Mouse (Mus musculus) embryonic facial prominence, embryonic 13.5 days (tissue): ENCODE measurements around the gene Elavl4. TPM values are rescaled to one million over a fixed set of nuclear protein-coding genes. Genes with fewer than 3 reads are reported as not detected.

Source experiments
- ATAC-seq: fragments of 200-750 bp; cut with Nextera tagmentation; 2 replicates; pipeline ENCODE4 v1.8.0; 2017; ENCODE audit warnings: low read depth; ENCODE audit not compliant: insufficient number of reproducible peaks, insufficient read depth, low FRiP score, low TSS enrichment
- H3K27ac ChIP-seq: fragments of 300-500 bp; sonication (generic); 2 replicates; pipeline ENCODE4 v1.5.1; 2015; ENCODE audit warnings: moderate library complexity, mild to moderate bottlenecking, inconsistent platforms
- H3K27me3 ChIP-seq: fragments of 300-500 bp; sonication (generic); 2 replicates; pipeline ENCODE4 v1.6.1; 2015; ENCODE audit warnings: mild to moderate bottlenecking, inconsistent platforms
- H3K36me3 ChIP-seq: fragments of 300-500 bp; sonication (generic); 2 replicates; pipeline ENCODE4 v1.6.1; 2015; ENCODE audit warnings: mild to moderate bottlenecking, inconsistent platforms
- H3K4me1 ChIP-seq: fragments of 300-500 bp; sonication (generic); 2 replicates; pipeline ENCODE4 v1.6.1; 2015; ENCODE audit warnings: inconsistent platforms
- H3K4me2 ChIP-seq: fragments of 300-500 bp; sonication (generic); 2 replicates; pipeline ENCODE4 v1.6.1; 2015; ENCODE audit warnings: moderate library complexity, mild to moderate bottlenecking, inconsistent platforms
- H3K4me3 ChIP-seq: fragments of 300-500 bp; sonication (generic); 2 replicates; pipeline ENCODE4 v1.5.1; 2015; ENCODE audit warnings: mild to moderate bottlenecking, inconsistent platforms
- H3K9ac ChIP-seq: fragments of 300-500 bp; sonication (generic); 2 replicates; pipeline ENCODE4 v1.6.1; 2015; ENCODE audit warnings: mild to moderate bottlenecking, inconsistent platforms
- H3K9me3 ChIP-seq: fragments of 300-500 bp; sonication (generic); 2 replicates; pipeline ENCODE4 v1.6.1; 2016; ENCODE audit warnings: inconsistent platforms
- WGBS: fragments of 180-500 bp; shearing (Covaris S2); methylation state at CpG from one replicate; pipeline ENCODE4 v1.1.7; 2015; ENCODE audit warnings: mixed read lengths; 5-methylcytosine and 5-hydroxymethylcytosine counted together
- polyA plus RNA-seq: library from polyadenylated mRNA; unstranded; fragments of >200 nt; fragmentation: Nextera tagmentation; extraction: Ambion mirVana; gene quantifications from 2 replicates; pipeline ENCODE4 v1.2.1, GENCODE M21; 2015

The Elavl4 gene
- polyA plus RNA-seq, 1 experiment from 2014 or later, result 11.3 TPM

- ATAC-seq, result no peak
- Histone ChIP-seq H3K9ac (no peak overlapping the region), H3K4me1 (no peaks in the 10 kb centered on the region), H3K27ac (no peak overlapping the region), H3K4me3 (no peak overlapping the region), H3K9me3 (no peaks in the 10 kb centered on the region), H3K4me2 (no peak overlapping the region), H3K27me3 (no peaks in the 10 kb centered on the region), H3K36me3 (no peaks in the 10 kb centered on the region)
- 50% methylated on average over 3 of the region's 3 CpGs for WGBS
These were observed 134.2 kb downstream of the Elavl4 start for GRCm38 (mm10) chr4:110217553-110217952.

- ATAC-seq, result no peak
- WGBS, result 87% methylated on average over 6 of the region's 6 CpGs
- Histone ChIP-seq H3K27me3 (no peaks in the 10 kb centered on the region), H3K9ac (no peak overlapping the region), H3K9me3 (no peaks in the 10 kb centered on the region), H3K36me3 (no peaks in the 10 kb centered on the region), H3K4me2 (no peak overlapping the region), H3K4me1 (no peaks in the 10 kb centered on the region), H3K4me3 (no peak overlapping the region), H3K27ac (no peak overlapping the region)
These were observed 137.2 kb downstream of the Elavl4 start for GRCm38 (mm10) chr4:110214543-110214942.

GRCm38 (mm10) chr4:110213666-110214065 lies 138.0 kb downstream of the Elavl4 start:
- no peak for ATAC-seq
- H3K4me3 ChIP-seq, result no peak overlapping the region
- H3K4me2 ChIP-seq, result no peak overlapping the region
- H3K27me3 ChIP-seq, result no peaks in the 10 kb centered on the region
- H3K9ac ChIP-seq, result no peak overlapping the region
- no peaks in the 10 kb centered on the region for H3K36me3 ChIP-seq
- no peak overlapping the region for H3K27ac ChIP-seq
- H3K9me3 ChIP-seq, result no peaks in the 10 kb centered on the region
- H3K4me1 ChIP-seq, result no peaks in the 10 kb centered on the region
- 32% methylated on average over 5 of the region's 5 CpGs for WGBS

- Histone ChIP-seq H3K4me1 (no peaks in the 10 kb centered on the region), H3K27ac (no peak overlapping the region), H3K4me2 (no peak overlapping the region), H3K27me3 (no peaks in the 10 kb centered on the region), H3K9me3 (no peaks in the 10 kb centered on the region), H3K9ac (no peak overlapping the region), H3K36me3 (no peaks in the 10 kb centered on the region), H3K4me3 (no peak overlapping the region)
- no peak for ATAC-seq
- 66% methylated on average over 5 of the region's 5 CpGs for WGBS
These were observed 141.5 kb downstream of the Elavl4 start for GRCm38 (mm10) chr4:110210246-110210645.

- Histone ChIP-seq H3K4me1 (no peaks in the 10 kb centered on the region), H3K9me3 (no peaks in the 10 kb centered on the region), H3K27ac (no peak overlapping the region), H3K4me3 (no peak overlapping the region), H3K36me3 (no peaks in the 10 kb centered on the region), H3K27me3 (no peaks in the 10 kb centered on the region), H3K4me2 (no peak overlapping the region), H3K9ac (no peak overlapping the region)
- no peak for ATAC-seq
- 21% methylated on average over 5 of the region's 5 CpGs for WGBS
These were observed 142.1 kb downstream of the Elavl4 start for GRCm38 (mm10) chr4:110209613-110210012.

GRCm38 (mm10) chr4:110201680-110202079 lies 150.0 kb downstream of the Elavl4 start:
- H3K36me3 ChIP-seq, result no peaks in the 10 kb centered on the region
- ATAC-seq, result no peak
- no peak overlapping the region for H3K4me2 ChIP-seq
- no peaks in the 10 kb centered on the region for H3K27me3 ChIP-seq
- H3K9ac ChIP-seq, result no peak overlapping the region
- no peak overlapping the region for H3K27ac ChIP-seq
- H3K9me3 ChIP-seq, result no peaks in the 10 kb centered on the region
- WGBS, result 78% methylated on average over 3 of the region's 3 CpGs
- no peaks in the 10 kb centered on the region for H3K4me1 ChIP-seq
- no peak overlapping the region for H3K4me3 ChIP-seq

GRCm38 (mm10) chr4:110199897-110200296 lies 151.8 kb downstream of the Elavl4 start:
- H3K9ac ChIP-seq, result no peak overlapping the region
- 91% methylated on average over 5 of the region's 5 CpGs for WGBS
- no peaks in the 10 kb centered on the region for H3K9me3 ChIP-seq
- no peaks in the 10 kb centered on the region for H3K36me3 ChIP-seq
- no peaks in the 10 kb centered on the region for H3K27me3 ChIP-seq
- ATAC-seq, result no peak
- H3K4me1 ChIP-seq, result no peaks in the 10 kb centered on the region
- H3K27ac ChIP-seq, result no peak overlapping the region
- no peak overlapping the region for H3K4me3 ChIP-seq
- H3K4me2 ChIP-seq, result no peak overlapping the region

GRCm38 (mm10) chr4:110198600-110198999 lies 153.1 kb downstream of the Elavl4 start:
- WGBS, result 83% methylated on average over 2 of the region's 2 CpGs
- no peak overlapping the region for H3K4me2 ChIP-seq
- no peaks in the 10 kb centered on the region for H3K36me3 ChIP-seq
- H3K9me3 ChIP-seq, result no peaks in the 10 kb centered on the region
- no peak for ATAC-seq
- no peaks in the 10 kb centered on the region for H3K27me3 ChIP-seq
- H3K9ac ChIP-seq, result no peak overlapping the region
- H3K4me1 ChIP-seq, result no peaks in the 10 kb centered on the region
- no peak overlapping the region for H3K4me3 ChIP-seq
- H3K27ac ChIP-seq, result no peak overlapping the region

GRCm38 (mm10) chr4:110177263-110177662 lies 174.4 kb downstream of the Elavl4 start:
- H3K36me3 ChIP-seq, result no peaks in the 10 kb centered on the region
- 91% methylated on average over 2 of the region's 2 CpGs for WGBS
- H3K4me3 ChIP-seq, result no peak overlapping the region
- ATAC-seq, result no peak
- H3K27me3 ChIP-seq, result no peaks in the 10 kb centered on the region
- H3K27ac ChIP-seq, result no peak overlapping the region
- H3K4me2 ChIP-seq, result no peak overlapping the region
- H3K4me1 ChIP-seq, result no peaks in the 10 kb centered on the region
- H3K9ac ChIP-seq, result no peak overlapping the region
- H3K9me3 ChIP-seq, result no peaks in the 10 kb centered on the region

GRCm38 (mm10) chr4:110172028-110172427 lies 179.7 kb downstream of the Elavl4 start:
- Histone ChIP-seq H3K27ac (no peak overlapping the region), H3K9me3 (no peaks in the 10 kb centered on the region), H3K4me3 (no peak overlapping the region), H3K4me1 (no peaks in the 10 kb centered on the region), H3K4me2 (no peak overlapping the region), H3K9ac (no peak overlapping the region), H3K27me3 (no peaks in the 10 kb centered on the region), H3K36me3 (no peaks in the 10 kb centered on the region)
- no peak for ATAC-seq
- WGBS, result 62% methylated on average over 5 of the region's 5 CpGs

- no peak overlapping the region for H3K4me3 ChIP-seq
- no peaks in the 10 kb centered on the region for H3K27me3 ChIP-seq
- no peaks in the 10 kb centered on the region for H3K4me1 ChIP-seq
- H3K9ac ChIP-seq, result no peak overlapping the region
- no peak overlapping the region for H3K27ac ChIP-seq
- H3K9me3 ChIP-seq, result no peaks in the 10 kb centered on the region
- ATAC-seq, result no peak
- no peak overlapping the region for H3K4me2 ChIP-seq
- WGBS, result 80% methylated on average over 5 of the region's 5 CpGs
- no peaks in the 10 kb centered on the region for H3K36me3 ChIP-seq
These were observed 186.5 kb downstream of the Elavl4 start for GRCm38 (mm10) chr4:110165217-110165616.

- H3K4me1 ChIP-seq, result no peaks in the 10 kb centered on the region
- WGBS, result 85% methylated on average over 3 of the region's 3 CpGs
- no peak overlapping the region for H3K4me2 ChIP-seq
- no peak overlapping the region for H3K9ac ChIP-seq
- H3K9me3 ChIP-seq, result no peaks in the 10 kb centered on the region
- no peak for ATAC-seq
- no peaks in the 10 kb centered on the region for H3K27me3 ChIP-seq
- H3K4me3 ChIP-seq, result no peak overlapping the region
- no peaks in the 10 kb centered on the region for H3K36me3 ChIP-seq
- H3K27ac ChIP-seq, result no peak overlapping the region
These were observed 190.1 kb downstream of the Elavl4 start for GRCm38 (mm10) chr4:110161600-110161999.
